Mouse (Mus musculus): ENCODE results near the gene D630045J12Rik. TPM values are rescaled to one million over a fixed set of nuclear protein-coding genes. Genes with fewer than 3 reads are reported as not detected.

D630045J12Rik gene
- polyA plus RNA-seq, 1 experiment from 2014 or later, result 3.5 TPM

Other genes starting within 250 kb of the D630045J12Rik start
- gene Svopl, start 207.0 kb downstream of the D630045J12Rik start, polyA plus RNA-seq (2015; fragmentation: Nextera tagmentation; extraction: Ambion mirVana), result 0.86 and 0.94 TPM in 2 replicates
- 1.4 and 1.8 TPM in 2 replicates for gene Tmem213, start 144.8 kb downstream of the D630045J12Rik start, polyA plus RNA-seq (2015; fragmentation: Nextera tagmentation; extraction: Ambion mirVana)
- 7.3 and 7.8 TPM in 2 replicates for gene Atp6v0a4, start 129.4 kb downstream of the D630045J12Rik start, polyA plus RNA-seq (2015; fragmentation: Nextera tagmentation; extraction: Ambion mirVana)
- gene Zc3hav1l, start 45.2 kb upstream of the D630045J12Rik start, polyA plus RNA-seq (2015; fragmentation: Nextera tagmentation; extraction: Ambion mirVana), result 8.2 and 9.4 TPM in 2 replicates
- gene Zc3hav1, start 100.6 kb upstream of the D630045J12Rik start, polyA plus RNA-seq (2015; fragmentation: Nextera tagmentation; extraction: Ambion mirVana), result 10.2 and 12.1 TPM in 2 replicates
- 5.8 and 5.9 TPM in 2 replicates for gene Ttc26, start 127.5 kb upstream of the D630045J12Rik start, polyA plus RNA-seq (2015; fragmentation: Nextera tagmentation; extraction: Ambion mirVana)
- 12.1 and 12.7 TPM in 2 replicates for gene Ubn2, start 179.9 kb upstream of the D630045J12Rik start, polyA plus RNA-seq (2015; fragmentation: Nextera tagmentation; extraction: Ambion mirVana)